Mouse (Mus musculus) kidney, embryonic 15.5 days (tissue): ENCODE measurements around the gene Tmem156. TPM values are rescaled to one million over a fixed set of nuclear protein-coding genes. Genes with fewer than 3 reads are reported as not detected.

Experiments used
- ATAC-seq: fragments of 200-750 bp; cut with Nextera tagmentation; replicated peaks from 2 replicates; pipeline ENCODE4 v1.8.0; 2017; ENCODE audit warnings: moderate TSS enrichment; ENCODE audit not compliant: low FRiP score
- H3K27ac ChIP-seq: fragments of 300-500 bp; sonication (generic); 2 replicates; pipeline ENCODE4 v1.5.1; 2015; ENCODE audit warnings: mild to moderate bottlenecking, inconsistent platforms
- H3K27me3 ChIP-seq: fragments of 300-500 bp; sonication (generic); 2 replicates; pipeline ENCODE4 v1.6.1; 2015; ENCODE audit warnings: inconsistent platforms
- H3K36me3 ChIP-seq: fragments of 300-500 bp; sonication (generic); 2 replicates; pipeline ENCODE4 v1.6.1; 2015; ENCODE audit warnings: inconsistent platforms
- H3K4me1 ChIP-seq: fragments of 300-500 bp; sonication (generic); 2 replicates; pipeline ENCODE4 v1.6.1; 2015; ENCODE audit warnings: inconsistent platforms
- H3K4me2 ChIP-seq: fragments of 300-500 bp; sonication (generic); 2 replicates; pipeline ENCODE4 v1.6.1; 2015; ENCODE audit warnings: moderate library complexity, mild to moderate bottlenecking, inconsistent platforms
- H3K4me3 ChIP-seq: fragments of 300-500 bp; sonication (generic); replicated peaks from 2 replicates; pipeline ENCODE4 v1.5.1; 2015; ENCODE audit warnings: mild to moderate bottlenecking, inconsistent platforms
- H3K9ac ChIP-seq: fragments of 300-500 bp; sonication (generic); 2 replicates; pipeline ENCODE4 v1.6.1; 2015; ENCODE audit warnings: mild to moderate bottlenecking, inconsistent platforms
- H3K9me3 ChIP-seq: fragments of 300-500 bp; sonication (generic); replicated peaks from 2 replicates; pipeline ENCODE4 v1.6.1; 2016; ENCODE audit warnings: inconsistent platforms
- WGBS: fragments of 180-500 bp; shearing (Covaris S2); methylation state at CpG from one replicate; pipeline ENCODE4 v1.1.7; 2015; ENCODE audit warnings: mixed read lengths; 5-methylcytosine and 5-hydroxymethylcytosine counted together
- polyA plus RNA-seq: library from polyadenylated mRNA; unstranded; fragments of >200 nt; fragmentation: Nextera tagmentation; extraction: Ambion mirVana; gene quantifications from 2 replicates; pipeline ENCODE4 v1.2.1, GENCODE M21; 2015

Tmem156 gene
- polyA plus RNA-seq, 1 experiment from 2014 or later, result 0.31 TPM

DNA sequence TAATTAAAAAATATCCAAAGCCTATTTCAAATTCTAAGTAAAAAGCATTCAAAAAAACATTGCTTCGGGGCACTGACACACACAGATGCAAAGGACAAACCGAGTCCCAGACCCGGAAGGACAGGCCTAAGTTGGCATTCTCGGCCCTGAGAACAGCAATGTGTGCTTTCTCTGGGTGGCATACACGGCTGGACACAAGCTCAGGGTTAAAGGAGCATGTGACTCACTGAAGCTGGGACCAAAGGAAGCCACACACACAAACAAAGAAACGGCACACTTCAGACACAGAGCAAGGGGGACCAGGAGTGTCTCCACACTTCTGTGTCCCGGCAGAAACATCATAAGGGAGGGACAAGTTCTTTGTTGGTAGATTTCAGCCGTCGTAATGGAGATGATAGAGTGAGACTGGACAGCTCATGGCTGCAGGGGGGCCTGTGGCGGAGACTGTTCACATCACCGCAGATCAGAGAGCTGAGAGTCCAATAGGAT, 48.5 kb downstream of the Tmem156 start:
- Histone ChIP-seq H3K9ac (no peak overlapping the region), H3K4me3 (no peak overlapping the region), H3K4me1 (peaks cover 17% of the 10 kb centered on the region), H3K27ac (no peak overlapping the region), H3K9me3 (no peaks in the 10 kb centered on the region), H3K4me2 (no peak overlapping the region), H3K27me3 (no peaks in the 10 kb centered on the region), H3K36me3 (no peaks in the 10 kb centered on the region)
- ATAC-seq, result no peak
- 73% methylated on average over 11 of the region's 11 CpGs for WGBS

DNA sequence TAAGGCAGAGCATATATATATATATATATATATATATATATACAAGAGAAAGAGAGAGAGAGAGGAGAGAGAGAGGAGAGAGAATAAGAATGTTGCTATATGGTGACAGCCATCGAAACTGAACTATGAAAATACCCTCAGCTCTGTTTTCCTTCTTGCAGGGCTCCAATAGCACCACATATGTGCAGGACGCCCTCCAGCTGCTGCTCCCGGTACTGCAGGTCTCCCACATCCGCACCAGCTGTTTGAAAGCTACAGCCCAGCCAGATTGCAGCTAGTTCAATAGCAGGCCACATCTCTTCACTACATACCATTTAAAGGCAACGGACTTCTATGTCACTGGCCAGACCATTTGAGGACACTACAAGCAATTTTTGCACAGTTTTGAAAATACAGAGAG, 51.5 kb downstream of the Tmem156 start:
- Histone ChIP-seq H3K27ac (no peak overlapping the region), H3K36me3 (peaks cover 9% of the 10 kb centered on the region)
- 72% methylated on average over 5 of the region's 5 CpGs for WGBS

DNA sequence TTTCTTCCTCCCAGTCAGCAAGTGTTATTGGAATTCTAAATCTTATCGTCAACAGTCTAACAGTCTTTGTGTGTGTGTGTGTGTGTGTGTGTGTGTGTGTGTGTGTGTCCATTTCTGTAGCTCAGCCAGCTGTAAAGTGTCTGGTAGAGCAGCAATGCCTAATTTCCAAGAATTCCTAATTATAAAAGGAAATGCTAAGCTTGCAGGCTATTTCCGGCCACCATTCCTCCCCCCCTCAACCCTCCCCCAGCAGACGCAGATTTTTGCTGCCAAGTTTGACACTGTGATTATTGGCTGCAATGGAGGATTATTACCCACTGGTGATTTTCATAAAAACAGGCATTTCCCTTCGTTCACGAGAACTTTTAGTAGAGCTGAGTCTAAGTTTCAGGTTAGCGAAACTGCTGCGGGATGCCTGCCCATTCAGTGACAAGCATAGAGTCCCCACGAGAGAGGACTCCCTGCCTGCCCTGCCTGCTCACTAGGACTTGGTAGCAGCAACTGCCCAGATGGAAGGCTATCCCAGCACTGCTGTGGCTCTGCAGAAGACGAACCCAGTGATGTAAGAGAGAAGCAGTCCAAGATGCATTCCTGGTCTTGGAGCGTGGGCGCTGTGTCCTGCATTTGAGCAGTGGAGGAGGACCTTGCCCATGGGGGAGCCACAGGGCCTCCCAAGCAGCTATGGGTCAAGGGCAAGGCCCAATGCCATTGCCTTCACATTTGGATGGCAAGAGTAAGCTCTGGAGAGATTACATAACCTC, 52.9 kb downstream of the Tmem156 start:
- no peak overlapping the region for H3K4me2 ChIP-seq
- no peak overlapping the region for H3K4me3 ChIP-seq
- H3K9ac ChIP-seq, result no peak overlapping the region
- H3K27ac ChIP-seq, result peak overlapping the region; percentile 85
- 58% methylated on average over 11 of the region's 11 CpGs for WGBS
- no peaks in the 10 kb centered on the region for H3K27me3 ChIP-seq
- peaks cover 21% of the 10 kb centered on the region for H3K36me3 ChIP-seq
- no peaks in the 10 kb centered on the region for H3K9me3 ChIP-seq
- peaks cover 12% of the 10 kb centered on the region for H3K4me1 ChIP-seq
- peak; percentile 52; the same call in 1 of the 2 replicates for ATAC-seq

More for the DNA sequence above, 51.5 kb downstream of the Tmem156 start:
- Histone ChIP-seq H3K9me3 (no peaks in the 10 kb centered on the region), H3K9ac (no peak overlapping the region), H3K4me2 (no peak overlapping the region), H3K4me1 (peaks cover 12% of the 10 kb centered on the region), H3K27me3 (no peaks in the 10 kb centered on the region), H3K4me3 (no peak overlapping the region)
- no peak for ATAC-seq

DNA sequence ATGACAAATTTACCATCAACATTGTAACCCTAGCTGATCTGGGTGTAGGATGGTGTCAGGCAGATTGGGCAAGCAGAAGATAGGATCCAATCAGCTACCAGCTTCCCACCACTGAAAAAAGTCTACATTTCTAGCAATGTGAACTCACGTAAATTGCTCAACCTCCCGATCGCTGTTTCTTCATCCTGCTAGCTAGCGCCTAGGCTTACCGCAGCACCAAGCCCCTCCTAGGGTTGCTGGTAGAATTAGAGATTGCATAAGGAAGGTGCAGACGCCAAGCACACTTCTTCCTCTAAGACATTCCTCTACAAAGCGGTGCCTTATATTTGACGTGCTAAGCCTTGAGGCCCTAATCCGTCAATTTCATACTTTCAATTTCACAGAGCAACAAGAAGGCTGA, 53.6 kb downstream of the Tmem156 start:
- H3K4me3 ChIP-seq, result no peak overlapping the region
- H3K4me1 ChIP-seq, result peaks cover 12% of the 10 kb centered on the region
- WGBS, result 72% methylated on average over 9 of the region's 9 CpGs
- no peak for ATAC-seq
- peaks cover 26% of the 10 kb centered on the region for H3K36me3 ChIP-seq
- H3K9ac ChIP-seq, result no peak overlapping the region
- H3K27ac ChIP-seq, result peak overlapping the region; percentile 76
- no peak overlapping the region for H3K4me2 ChIP-seq
- H3K27me3 ChIP-seq, result no peaks in the 10 kb centered on the region
- H3K9me3 ChIP-seq, result no peaks in the 10 kb centered on the region

DNA sequence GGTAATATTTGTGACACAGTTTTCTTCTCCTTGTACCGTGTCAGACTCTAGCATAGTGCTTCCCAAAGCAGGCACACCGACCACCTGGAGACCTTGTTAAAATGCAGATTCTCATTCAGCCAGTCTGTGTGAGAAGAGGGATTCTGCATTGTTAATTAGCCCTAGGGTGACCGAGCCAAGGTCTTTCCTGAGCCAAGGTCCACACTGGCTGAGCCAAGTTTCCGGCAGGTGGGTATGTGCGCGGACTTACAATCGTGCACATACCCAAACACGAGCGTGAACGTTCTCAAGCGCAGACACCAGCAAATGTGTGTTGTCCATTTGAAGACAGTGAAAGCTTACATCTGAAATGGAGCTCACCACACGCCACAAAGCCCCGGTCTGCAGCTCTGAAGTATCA, 55.3 kb downstream of the Tmem156 start:
- Histone ChIP-seq H3K9me3 (no peaks in the 10 kb centered on the region), H3K27me3 (no peaks in the 10 kb centered on the region), H3K36me3 (peaks cover 32% of the 10 kb centered on the region), H3K9ac (no peak overlapping the region), H3K4me1 (peaks cover 12% of the 10 kb centered on the region), H3K4me3 (no peak overlapping the region), H3K27ac (no peak overlapping the region), H3K4me2 (no peak overlapping the region)
- ATAC-seq, result no peak
- WGBS, result 82% methylated on average over 13 of the region's 13 CpGs

DNA sequence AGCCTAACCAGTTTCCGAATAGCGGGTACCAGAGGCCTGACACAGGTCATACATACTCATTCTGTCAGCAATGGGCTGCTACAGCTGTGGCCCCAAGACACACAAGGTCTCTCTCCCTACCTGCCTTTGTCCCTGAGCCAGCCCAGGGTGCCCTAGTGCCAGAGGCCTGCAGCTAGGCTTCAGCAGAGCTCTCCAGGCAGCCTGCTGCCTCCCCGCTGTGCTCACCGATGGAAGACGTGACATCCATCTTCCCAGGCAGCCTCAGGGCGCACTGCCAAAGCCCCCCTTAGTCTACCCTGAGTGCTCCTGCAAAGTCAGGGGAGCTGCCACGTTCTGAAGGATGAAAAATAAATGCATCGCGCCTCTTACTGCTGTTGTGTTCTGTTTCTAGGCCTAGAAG, 63.9 kb downstream of the Tmem156 start:
- no peak for ATAC-seq
- 45% methylated on average over 9 of the region's 9 CpGs for WGBS

DNA sequence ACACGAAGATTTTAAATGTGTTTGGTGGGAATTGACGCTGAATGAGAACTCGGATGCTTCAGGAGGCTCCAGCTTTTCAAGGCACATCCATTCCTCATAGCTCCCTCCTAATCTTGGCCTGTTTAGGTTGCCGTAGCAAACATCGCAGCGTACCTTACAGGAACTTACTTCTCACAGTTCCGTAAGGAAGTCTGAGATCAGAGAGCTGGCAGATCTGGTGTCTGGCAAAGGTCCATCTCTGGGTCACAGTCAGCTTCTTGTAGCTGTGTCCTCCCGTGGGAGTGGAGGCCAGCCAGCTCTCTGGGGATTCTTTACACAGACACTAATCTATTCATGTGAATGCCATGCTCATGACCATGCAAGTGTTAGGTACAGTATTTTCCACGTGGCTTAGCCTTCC, 65.2 kb downstream of the Tmem156 start:
- Histone ChIP-seq H3K27ac (no peak overlapping the region), H3K36me3 (peaks cover 51% of the 10 kb centered on the region), H3K4me1 (peaks cover 8% of the 10 kb centered on the region), H3K9me3 (no peaks in the 10 kb centered on the region), H3K4me2 (no peak overlapping the region), H3K9ac (no peak overlapping the region), H3K4me3 (no peak overlapping the region), H3K27me3 (no peaks in the 10 kb centered on the region)
- WGBS, result 71% methylated on average over 9 of the region's 9 CpGs
- ATAC-seq, result no peak

More for the DNA sequence above, 63.9 kb downstream of the Tmem156 start:
- Histone ChIP-seq H3K27me3 (no peaks in the 10 kb centered on the region), H3K9ac (no peak overlapping the region), H3K27ac (no peak overlapping the region), H3K4me2 (no peak overlapping the region), H3K9me3 (no peaks in the 10 kb centered on the region), H3K4me1 (peaks cover 8% of the 10 kb centered on the region), H3K4me3 (no peak overlapping the region), H3K36me3 (peaks cover 49% of the 10 kb centered on the region)

DNA sequence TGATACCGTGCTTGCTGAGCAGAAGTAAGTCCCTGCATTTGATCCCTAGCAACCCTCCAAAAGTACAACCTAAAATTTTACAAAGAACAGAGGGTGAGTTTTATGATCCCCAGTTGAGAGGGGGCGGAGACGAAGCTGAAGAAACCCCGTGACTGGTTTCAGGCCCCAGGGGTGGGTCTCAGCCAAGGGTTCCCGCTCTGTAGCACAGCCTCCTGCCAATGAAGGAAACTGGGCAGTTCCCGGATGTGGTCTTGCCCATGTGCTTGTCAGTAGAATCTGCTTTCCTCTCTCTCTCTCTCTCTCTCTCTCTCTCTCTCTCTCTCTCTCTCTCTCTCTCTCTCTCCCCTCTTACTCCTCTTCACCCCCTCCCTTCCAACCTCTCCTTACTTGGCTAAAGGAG, 66.0 kb downstream of the Tmem156 start:
- Histone ChIP-seq H3K9ac (no peak overlapping the region), H3K4me3 (no peak overlapping the region), H3K9me3 (no peaks in the 10 kb centered on the region), H3K27me3 (no peaks in the 10 kb centered on the region), H3K4me1 (peaks cover 8% of the 10 kb centered on the region), H3K4me2 (no peak overlapping the region), H3K36me3 (peaks cover 50% of the 10 kb centered on the region), H3K27ac (no peak overlapping the region)
- no peak for ATAC-seq
- 49% methylated on average over 6 of the region's 6 CpGs for WGBS

DNA sequence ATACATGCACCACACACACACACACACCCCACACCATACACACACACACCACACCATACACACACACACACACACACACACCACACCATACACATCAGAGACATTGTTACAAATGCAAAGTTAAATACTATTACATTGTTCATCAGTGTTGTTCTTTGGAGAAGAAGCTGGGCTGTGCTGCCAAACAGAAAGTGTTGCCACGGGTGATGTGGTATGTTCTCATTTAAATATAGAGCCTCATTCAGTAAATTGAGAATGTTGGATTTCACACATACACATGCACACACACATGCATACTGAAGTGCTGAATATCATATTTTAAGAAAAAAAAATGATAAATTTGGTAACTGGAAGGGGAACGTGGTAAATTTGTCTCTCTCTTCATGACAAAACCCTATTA, 67.3 kb downstream of the Tmem156 start:
- 90% methylated on average over 2 of the region's 2 CpGs for WGBS

DNA sequence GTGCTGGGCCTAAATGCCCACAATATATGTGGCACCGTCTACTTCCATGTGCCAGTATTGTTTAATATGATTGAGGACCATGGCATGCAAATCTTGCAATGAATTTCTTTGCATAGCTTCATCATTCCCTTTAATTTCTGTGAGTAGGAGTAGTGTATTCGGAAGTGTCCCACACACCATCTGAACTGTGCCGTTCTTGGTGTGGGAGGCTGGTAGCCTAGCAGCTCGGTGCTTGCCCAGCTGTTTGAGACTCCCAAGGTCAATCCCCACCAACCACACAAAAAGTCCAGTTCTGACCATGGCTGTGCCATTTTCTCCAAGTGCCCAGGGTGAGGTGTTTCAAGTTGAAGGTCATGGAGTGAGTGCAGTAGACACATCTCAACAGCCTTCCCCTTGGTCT, 69.9 kb downstream of the Tmem156 start:
- H3K4me3 ChIP-seq, result no peak overlapping the region
- H3K4me1 ChIP-seq, result 0 out of 2 replicates have a peak, but pooled peaks cover 8% of the 10 kb centered on the region
- H3K36me3 ChIP-seq, result peaks cover 46% of the 10 kb centered on the region
- H3K9ac ChIP-seq, result no peak overlapping the region
- ATAC-seq, result no peak
- WGBS, result 88% methylated on average over 4 of the region's 4 CpGs
- H3K27ac ChIP-seq, result no peak overlapping the region
- no peak overlapping the region for H3K4me2 ChIP-seq
- no peaks in the 10 kb centered on the region for H3K27me3 ChIP-seq
- no peaks in the 10 kb centered on the region for H3K9me3 ChIP-seq

More for the DNA sequence above, 67.3 kb downstream of the Tmem156 start:
- H3K4me1 ChIP-seq, result peaks cover 15% of the 10 kb centered on the region
- no peak overlapping the region for H3K4me3 ChIP-seq
- no peak overlapping the region for H3K4me2 ChIP-seq
- peaks cover 41% of the 10 kb centered on the region for H3K36me3 ChIP-seq
- H3K27me3 ChIP-seq, result no peaks in the 10 kb centered on the region
- H3K9me3 ChIP-seq, result no peaks in the 10 kb centered on the region
- no peak overlapping the region for H3K9ac ChIP-seq
- H3K27ac ChIP-seq, result no peak overlapping the region
- no peak for ATAC-seq

DNA sequence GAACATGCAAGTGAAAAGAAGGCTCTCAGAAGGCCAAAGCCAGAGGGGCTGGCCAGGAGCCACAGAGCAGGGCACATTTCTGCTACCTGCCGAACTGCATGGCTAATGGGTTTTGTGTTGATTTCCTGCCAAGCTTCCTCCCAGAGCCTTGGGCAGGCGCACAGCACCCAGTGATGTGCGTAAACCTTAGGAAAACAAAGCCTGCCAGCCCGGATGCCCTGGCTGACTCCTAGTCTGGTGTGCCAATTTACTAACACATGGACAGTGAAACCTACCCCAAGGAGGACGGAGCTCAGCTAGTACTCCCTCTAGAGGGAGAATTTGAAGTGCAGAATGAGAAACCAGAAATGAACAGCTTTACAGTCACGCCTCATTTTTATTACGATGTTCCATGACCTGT, 72.1 kb downstream of the Tmem156 start:
- no peak overlapping the region for H3K9ac ChIP-seq
- 0 out of 2 replicates have a peak, but pooled peaks have one; percentile 56 for ATAC-seq
- H3K4me3 ChIP-seq, result no peak overlapping the region
- H3K27ac ChIP-seq, result no peak overlapping the region
- H3K4me1 ChIP-seq, result 0 out of 2 replicates have a peak, but pooled peaks cover 8% of the 10 kb centered on the region
- 53% methylated on average over 7 of the region's 7 CpGs for WGBS
- no peak overlapping the region for H3K4me2 ChIP-seq
- H3K9me3 ChIP-seq, result no peaks in the 10 kb centered on the region
- H3K27me3 ChIP-seq, result no peaks in the 10 kb centered on the region
- peaks cover 51% of the 10 kb centered on the region for H3K36me3 ChIP-seq

DNA sequence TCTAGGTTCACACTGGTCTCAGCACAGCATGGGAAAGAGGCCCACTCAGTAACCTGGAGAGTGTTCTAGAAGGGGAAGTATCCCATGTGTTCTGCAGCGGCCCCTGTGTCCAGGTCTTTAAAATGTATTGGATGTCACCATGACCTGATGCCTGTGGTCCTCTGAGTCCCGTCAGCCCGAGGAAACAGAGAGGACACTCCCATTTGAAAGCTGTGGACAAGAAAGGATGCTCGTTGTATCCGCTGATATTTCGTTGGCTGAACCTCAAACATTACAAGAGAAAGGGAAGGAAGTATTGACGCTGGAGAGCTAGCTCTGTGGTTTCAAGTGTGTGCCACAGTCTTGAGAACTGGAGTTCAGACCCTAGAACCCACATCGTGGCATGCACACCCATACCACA, 72.8 kb downstream of the Tmem156 start:
- H3K9me3 ChIP-seq, result no peaks in the 10 kb centered on the region
- 0 out of 2 replicates have a peak, but pooled peaks cover 8% of the 10 kb centered on the region for H3K4me1 ChIP-seq
- peaks cover 48% of the 10 kb centered on the region for H3K36me3 ChIP-seq
- no peak for ATAC-seq
- H3K4me3 ChIP-seq, result no peak overlapping the region
- H3K4me2 ChIP-seq, result no peak overlapping the region
- no peak overlapping the region for H3K27ac ChIP-seq
- H3K9ac ChIP-seq, result no peak overlapping the region
- no peaks in the 10 kb centered on the region for H3K27me3 ChIP-seq
- WGBS, result 80% methylated on average over 8 of the region's 8 CpGs
